Mouse (Mus musculus) liver, embryonic 14.5 days (tissue): ENCODE measurements at regions not wholly inside any gene's neighbourhood (a gene's known extent, or its start where the extent isn't known, plus 50 kb on each side); places are given as distances from the start of the nearest gene placed in this dataset.
A peak's percentile ranks its signal among the peaks of the same experiment; 100 is the strongest.

ENCODE experiments used
- ATAC-seq: fragments of 200-750 bp; cut with Nextera tagmentation; 2 replicates; pipeline ENCODE4 v1.8.0; 2017; ENCODE audit warnings: moderate number of reproducible peaks, mild to moderate bottlenecking, moderate library complexity; ENCODE audit not compliant: insufficient read depth
- DNase-seq, 3 experiments: peaks; one replicate each; pipeline ENCODE4 v3.0.0-alpha.2; 2012 to 2013; ENCODE audit warnings: low read depth in 3 of 3, low spot score in 3 of 3
- H3K27ac ChIP-seq: fragments of 300-500 bp; sonication (generic); 2 replicates; pipeline ENCODE4 v1.5.1; 2014; ENCODE audit warnings: moderate library complexity, mild to moderate bottlenecking, control low read depth, inconsistent platforms
- H3K27me3 ChIP-seq: fragments of 300-500 bp; sonication (generic); 2 replicates; pipeline ENCODE4 v1.6.1; 2014; ENCODE audit warnings: mild to moderate bottlenecking, low read length, moderate library complexity; ENCODE audit not compliant: control insufficient read depth, insufficient read depth
- H3K36me3 ChIP-seq: fragments of 300-500 bp; sonication (generic); replicated peaks from 2 replicates; pipeline ENCODE4 v1.6.1; 2014; ENCODE audit warnings: low read depth; ENCODE audit not compliant: control insufficient read depth, insufficient read depth
- H3K4me1 ChIP-seq, 2 experiments: fragments of 200-500 bp in 1 of 2; fragments of 300-500 bp in 1 of 2; sonication (generic) in 1 of 2; replicated peaks; 2 replicates each; pipeline ENCODE4 v1.6.1; 2012 to 2014; ENCODE audit warnings: antibody characterized with exemption in 1 of 2, inconsistent platforms in 1 of 2, low read length in 1 of 2; ENCODE audit not compliant: control insufficient read depth in 2 of 2, insufficient read depth in 2 of 2
- H3K4me2 ChIP-seq: fragments of 300-500 bp; sonication (generic); 2 replicates; pipeline ENCODE4 v1.6.1; 2014; ENCODE audit warnings: low read depth, mild to moderate bottlenecking, control low read depth, moderate library complexity
- H3K4me3 ChIP-seq, 2 experiments: fragments of 200-500 bp in 1 of 2; fragments of 300-500 bp in 1 of 2; sonication (generic) in 1 of 2; 2 replicates each; pipeline ENCODE4 v1.5.1; 2012 to 2014; ENCODE audit warnings: low read depth in 2 of 2, low read length in 2 of 2, mild to moderate bottlenecking in 2 of 2, control low read depth in 1 of 2, inconsistent platforms in 1 of 2, moderate library complexity in 1 of 2; ENCODE audit not compliant: insufficient read depth in 1 of 2
- H3K9ac ChIP-seq: fragments of 300-500 bp; sonication (generic); replicated peaks from 2 replicates; pipeline ENCODE4 v1.6.1; 2014; ENCODE audit warnings: mild to moderate bottlenecking, control low read depth, moderate library complexity
- H3K9me3 ChIP-seq: fragments of 300-500 bp; sonication (generic); 2 replicates; pipeline ENCODE4 v1.6.1; 2016; ENCODE audit warnings: low read length, mixed read lengths; ENCODE audit not compliant: control insufficient read depth
- CTCF ChIP-seq: IDR thresholded peaks from 2 replicates; pipeline ENCODE4 v1.5.1; 2016; ENCODE audit warnings: antibody characterized with exemption, low read depth, control low read depth
- EP300 ChIP-seq: IDR thresholded peaks from 2 replicates; pipeline ENCODE4 v1.6.1; 2016; ENCODE audit warnings: antibody characterized with exemption, low read depth
- WGBS: fragments of 180-500 bp; shearing (Covaris S2); extraction: QIAGEN DNeasy Blood & Tissue Kit; methylation state at CpG from one replicate; pipeline ENCODE4 v1.1.7; 2014; ENCODE audit not compliant: insufficient replicate concordance; 5-methylcytosine and 5-hydroxymethylcytosine counted together

DNA sequence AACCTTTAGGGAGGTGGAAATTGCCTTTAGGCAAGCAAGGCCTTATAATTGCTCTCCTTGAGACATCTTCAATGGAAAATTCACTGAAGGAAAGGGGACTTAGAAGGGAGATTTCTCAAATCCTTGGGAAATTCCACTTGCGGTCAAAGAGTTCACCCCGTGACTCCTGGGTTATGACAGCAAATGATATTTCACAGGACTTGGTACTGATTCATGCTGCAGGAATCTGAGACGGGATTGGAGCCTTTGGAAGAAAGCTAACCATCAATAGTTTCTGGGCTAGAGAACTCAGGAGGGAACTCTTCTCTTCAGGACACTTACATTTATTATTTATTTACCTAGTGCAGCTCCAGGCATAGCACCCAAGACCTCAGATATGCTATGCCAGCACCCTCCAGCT lies 52.8 kb upstream of the Cxcl5 start:
- Histone ChIP-seq H3K4me1 (no peaks in the 10 kb centered on the region), H3K9me3 (no peaks in the 10 kb centered on the region), H3K4me3 (no peak overlapping the region), H3K27me3 (no peaks in the 10 kb centered on the region), H3K9ac (no peak overlapping the region), H3K4me2 (no peak overlapping the region), H3K36me3 (no peaks in the 10 kb centered on the region), H3K27ac (no peak overlapping the region)
- DNase-seq = no peak
- 59% methylated on average over 3 of the region's 3 CpGs for WGBS
- no peak for ATAC-seq
- TF ChIP-seq EP300 = no peak
- TF ChIP-seq CTCF = no peak

- Histone ChIP-seq H3K4me3 (no peak overlapping the region), H3K4me1 (no peaks in the 10 kb centered on the region), H3K27me3 (no peaks in the 10 kb centered on the region), H3K9ac (no peak overlapping the region), H3K36me3 (no peaks in the 10 kb centered on the region), H3K27ac (no peak overlapping the region), H3K9me3 (no peaks in the 10 kb centered on the region), H3K4me2 (no peak overlapping the region)
- WGBS = 56% methylated on average over 6 of the region's 6 CpGs
- TF ChIP-seq CTCF (no peak), EP300 (no peak)
- ATAC-seq = no peak
- DNase-seq = no peak
Observed at GRCm38 (mm10) chr5:90703653-90704052, 55.5 kb upstream of the Cxcl5 start.

DNA sequence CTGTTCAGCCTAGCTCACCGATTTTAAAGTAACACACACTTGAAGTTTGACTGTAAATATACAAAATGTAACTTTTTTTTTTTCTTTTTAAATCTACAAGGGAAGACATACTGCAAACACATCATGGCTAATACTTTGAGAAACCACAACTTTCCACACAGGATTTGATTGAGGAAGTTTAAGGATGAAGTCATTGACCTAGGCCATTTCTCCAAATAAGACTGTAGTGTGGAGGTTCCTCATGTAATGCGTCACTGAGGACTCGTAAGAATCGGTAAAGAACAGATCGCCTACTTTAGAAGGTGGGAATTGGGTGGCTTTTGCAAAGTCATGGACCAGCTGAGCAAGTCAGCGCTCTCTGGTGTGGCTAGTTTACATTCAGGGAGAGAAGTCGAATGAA lies 59.0 kb upstream of the Cxcl5 start:
- TF ChIP-seq EP300 (no peak), CTCF (no peak)
- H3K4me2 ChIP-seq = no peak overlapping the region
- no peaks in the 10 kb centered on the region for H3K4me1 ChIP-seq
- DNase-seq = peak in 1 of 3 experiments; percentile 6
- no peak overlapping the region for H3K27ac ChIP-seq
- H3K4me3 ChIP-seq = no peak overlapping the region
- no peak for ATAC-seq
- H3K9ac ChIP-seq = no peak overlapping the region
- no peaks in the 10 kb centered on the region for H3K27me3 ChIP-seq
- H3K9me3 ChIP-seq = no peaks in the 10 kb centered on the region
- WGBS = 61% methylated on average over 7 of the region's 7 CpGs
- no peaks in the 10 kb centered on the region for H3K36me3 ChIP-seq

DNA sequence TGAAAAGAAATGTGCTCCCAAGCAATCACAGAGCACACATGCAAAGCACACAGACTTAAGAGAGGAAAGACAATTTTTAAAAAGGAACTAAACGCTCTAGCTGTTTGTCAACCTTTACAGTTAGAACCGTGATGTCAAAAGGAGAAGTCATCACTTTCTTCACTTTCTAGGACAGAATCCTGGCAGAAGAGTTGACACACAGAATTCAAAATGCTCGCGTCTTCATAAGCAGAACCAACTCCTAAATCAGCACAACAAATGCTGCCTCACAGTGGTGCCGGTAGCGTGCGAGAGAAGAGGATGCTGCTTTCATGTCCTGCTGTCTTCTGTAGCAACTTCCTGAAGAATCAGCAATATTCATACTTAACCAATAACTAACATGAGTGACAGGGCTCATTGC lies 55.6 kb upstream of the Rassf6 start:
- no peaks in the 10 kb centered on the region for H3K9me3 ChIP-seq
- ATAC-seq (no peak), DNase-seq (peak in 1 of 3 experiments; percentile 37)
- no peak overlapping the region for H3K4me3 ChIP-seq
- no peaks in the 10 kb centered on the region for H3K4me1 ChIP-seq
- 51% methylated on average over 7 of the region's 7 CpGs for whole genome bisulfite sequencing
- H3K27me3 ChIP-seq = no peaks in the 10 kb centered on the region
- TF ChIP-seq EP300 (no peak), CTCF (no peak)
- no peak overlapping the region for H3K9ac ChIP-seq
- no peak overlapping the region for H3K4me2 ChIP-seq
- H3K36me3 ChIP-seq = no peaks in the 10 kb centered on the region
- no peak overlapping the region for H3K27ac ChIP-seq

DNA sequence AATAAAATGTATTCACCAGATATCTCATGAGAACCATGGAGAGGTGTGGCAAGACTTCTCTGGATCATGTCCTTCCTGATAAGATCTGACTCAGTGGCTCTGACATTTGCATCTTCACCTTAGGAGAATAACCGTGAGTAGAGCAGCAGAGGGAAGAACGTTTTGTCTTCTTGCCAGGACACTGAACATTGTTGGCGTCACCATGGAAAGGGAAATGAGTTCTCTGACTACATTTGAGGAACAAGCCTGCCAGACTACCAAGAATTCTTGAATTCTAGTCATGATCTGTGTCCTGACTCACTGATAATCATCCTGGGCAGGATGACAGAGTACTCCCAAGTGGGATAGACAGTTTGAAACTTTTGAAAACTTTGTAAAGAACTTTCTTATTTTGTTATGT lies 54.0 kb upstream of the Rassf6 start:
- TF ChIP-seq CTCF (no peak), EP300 (no peak)

More for the DNA sequence above, 54.0 kb upstream of the Rassf6 start:
- Histone ChIP-seq H3K4me3 (no peak overlapping the region), H3K36me3 (no peaks in the 10 kb centered on the region), H3K9ac (no peak overlapping the region), H3K27me3 (no peaks in the 10 kb centered on the region), H3K9me3 (no peaks in the 10 kb centered on the region), H3K4me1 (peaks cover 0 to 7% of the 10 kb centered on the region in 2 experiments; a peak in 2 of 4 replicates), H3K4me2 (no peak overlapping the region), H3K27ac (no peak overlapping the region)
- ATAC-seq = no peak
- peak in 1 of 3 experiments; percentile 16 for DNase-seq
- WGBS = 30% methylated on average over 3 of the region's 3 CpGs
